Mouse (Mus musculus): ENCODE data around the gene Gm7102.
"Not testable (repeated sequence)": the region's sequence is repeated elsewhere in the genome, so short reads cannot be mapped to it uniquely, and the experiment has no call there.

Gene Gm7102

DNA sequence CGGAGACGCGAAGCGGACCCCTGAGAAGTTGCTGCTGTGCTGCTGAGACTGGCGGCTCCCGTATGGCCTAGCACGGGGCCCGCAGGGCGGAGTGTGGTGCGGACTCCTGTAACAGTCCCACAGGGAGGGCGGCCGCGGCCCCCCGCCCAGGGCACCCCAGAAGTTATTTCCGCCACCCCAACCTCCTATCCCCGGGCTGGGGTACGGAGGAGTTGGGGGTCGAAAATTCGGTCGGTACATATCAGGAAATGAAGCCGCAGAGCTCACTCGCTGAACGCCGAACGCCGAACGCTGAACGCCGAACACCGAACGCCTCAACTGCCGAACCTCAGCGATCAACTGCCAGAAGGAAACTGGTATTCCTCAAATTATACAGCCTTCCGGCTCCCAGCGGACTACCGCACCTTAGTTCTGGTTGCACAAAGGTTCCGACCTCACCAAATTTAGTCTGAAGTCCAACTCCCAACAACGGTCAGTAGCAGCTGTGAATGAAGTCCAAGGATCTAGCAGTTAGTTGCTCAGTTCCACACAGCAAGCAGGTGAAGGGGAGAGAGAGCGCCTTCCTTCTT lies at the start of gene Gm7102:
Gm7102 (minus strand) TSS at position 554 of the 569 bp plus-strand sequence.
- DNase-seq (ENCODE audit: low spot score in 2 of 2) = no peak

DNA sequence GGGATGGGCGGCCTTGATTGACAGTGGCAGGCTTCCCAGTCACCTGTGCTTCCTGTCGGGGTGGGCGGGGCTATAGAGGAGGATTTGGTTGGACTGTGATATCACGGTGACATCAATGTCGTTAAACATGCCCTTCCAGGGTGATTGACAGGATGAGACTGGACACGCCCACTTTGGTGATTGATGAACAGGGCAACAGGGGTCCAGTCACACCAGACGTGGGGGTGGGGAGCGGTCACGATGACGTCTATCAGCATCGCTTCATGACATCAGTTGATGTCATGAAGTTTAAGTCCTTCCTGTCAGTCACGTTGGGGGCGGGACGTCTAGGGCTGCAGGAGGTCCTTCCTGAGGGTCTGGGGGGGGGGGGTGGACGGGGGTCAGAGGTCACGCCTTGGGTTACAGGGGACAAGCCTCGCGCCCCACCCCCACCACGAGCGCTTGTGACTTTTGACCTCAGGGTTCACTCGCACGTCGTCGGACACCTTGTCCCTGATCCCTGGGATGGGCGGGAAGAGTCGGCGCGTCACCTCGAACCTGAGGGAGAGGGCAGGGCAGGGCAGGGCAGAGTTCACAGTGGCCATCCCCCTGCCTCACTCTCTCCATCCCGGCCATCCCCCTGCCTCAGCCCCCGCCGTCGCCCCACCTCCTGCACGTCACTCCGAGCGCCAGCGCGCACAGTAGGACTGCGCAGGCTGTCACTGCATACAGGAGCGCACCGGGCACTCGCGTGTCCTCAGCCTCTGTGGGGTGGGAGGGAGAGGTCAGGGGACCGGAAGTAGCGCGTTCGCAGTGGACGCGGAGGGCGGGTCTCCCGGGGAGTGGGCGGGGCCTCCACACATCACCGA lies 48.8 kb upstream of the Gm7102 start:
- no peak for DNase-seq (ENCODE audit: low spot score in 2 of 2)

DNA sequence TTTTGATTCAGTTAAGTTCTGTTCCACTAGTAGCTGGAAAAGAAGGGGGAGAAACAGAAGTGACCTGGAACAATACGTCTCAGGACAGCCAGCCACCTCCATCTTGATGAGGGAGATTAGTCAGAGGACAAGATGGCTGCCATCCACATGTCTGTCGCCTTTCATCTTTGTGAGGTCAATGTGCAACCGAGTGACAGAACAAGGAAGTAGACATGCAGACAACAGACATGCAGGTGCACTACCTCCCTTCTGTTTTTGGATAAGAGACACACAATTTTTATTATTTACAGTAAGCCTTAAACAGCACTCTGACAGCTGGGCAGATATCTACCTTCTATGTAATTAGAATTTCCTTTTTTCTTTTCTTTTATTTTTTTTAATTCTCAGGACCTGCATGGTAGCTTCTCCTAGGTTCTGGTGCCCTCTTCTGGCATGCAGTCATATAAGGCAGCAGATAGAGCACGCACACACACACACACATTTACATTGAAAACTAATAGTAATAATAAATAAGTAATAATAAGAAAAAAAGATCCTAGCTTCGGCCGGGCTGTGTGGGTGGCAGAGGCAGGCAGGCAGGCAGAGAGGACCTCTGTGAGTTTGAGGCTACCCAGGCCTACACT lies 47.7 kb upstream of the Gm7102 start:
- DNase-seq (ENCODE audit: low spot score in 2 of 2) = no peak

DNA sequence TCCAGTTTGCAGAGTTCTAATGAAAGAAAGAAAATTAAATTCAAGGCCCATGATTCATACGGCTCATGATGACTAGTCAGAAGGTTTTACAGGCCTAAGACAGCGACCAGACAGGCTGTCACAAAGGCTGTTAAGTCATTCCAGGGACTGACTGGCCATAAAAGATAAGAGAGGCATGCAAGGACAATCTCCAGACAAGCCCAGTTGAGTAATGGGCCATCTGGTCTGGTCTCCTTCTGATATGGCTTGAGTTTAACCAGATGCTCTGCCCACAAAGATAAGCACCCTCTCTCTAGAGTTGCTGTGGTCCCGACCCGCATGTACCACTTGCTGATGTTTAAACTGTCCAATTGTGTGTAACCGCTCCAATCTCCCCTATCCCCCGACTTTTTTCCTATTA lies 31.4 kb upstream of the Gm7102 start:
- not testable (repeated sequence) for DNase-seq (ENCODE audit: low spot score in 2 of 2)

DNA sequence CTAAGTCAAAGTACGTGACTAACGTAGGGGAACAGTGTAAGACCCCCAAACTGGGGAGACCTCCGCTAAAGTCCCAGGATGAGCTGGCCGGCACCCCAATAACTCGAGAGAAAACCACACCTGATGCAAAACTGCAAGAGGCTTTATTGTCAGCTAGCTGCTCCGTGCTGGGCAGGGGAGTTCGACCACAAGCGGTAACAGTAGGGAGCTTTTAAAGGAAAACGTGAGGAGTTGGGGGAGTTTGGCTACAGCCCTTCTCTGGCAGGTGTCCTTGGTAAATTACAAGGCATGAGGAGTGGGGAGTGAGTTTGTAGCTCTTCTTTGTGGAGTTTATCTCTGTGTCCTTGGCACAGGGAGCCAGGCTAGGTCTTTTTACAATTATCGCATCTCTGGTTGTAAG lies 23.7 kb upstream of the Gm7102 start:
- DNase-seq (ENCODE audit: low spot score in 2 of 2) = peak; percentile 6 to 47

DNA sequence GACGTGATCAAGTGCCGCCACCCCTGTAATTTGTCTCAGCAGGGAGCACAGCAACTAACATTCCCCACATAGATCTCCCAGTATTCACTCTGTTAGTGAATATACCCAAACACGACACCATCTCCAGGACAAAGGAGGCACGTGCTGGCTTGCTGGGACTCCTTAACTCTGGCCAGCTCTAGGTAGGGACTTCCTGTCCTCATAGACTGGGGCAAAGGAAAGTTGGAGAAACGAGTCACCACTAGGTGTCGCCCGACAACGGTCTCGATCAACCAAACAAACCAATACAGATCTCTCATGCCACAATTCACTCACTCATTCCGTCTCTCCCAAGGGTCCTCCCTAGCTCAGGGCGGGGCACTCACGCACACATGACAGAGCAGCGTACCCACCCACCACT lies 23.2 kb upstream of the Gm7102 start:
- peak; percentile 77 to 80 for DNase-seq (ENCODE audit: low spot score in 2 of 2)

DNA sequence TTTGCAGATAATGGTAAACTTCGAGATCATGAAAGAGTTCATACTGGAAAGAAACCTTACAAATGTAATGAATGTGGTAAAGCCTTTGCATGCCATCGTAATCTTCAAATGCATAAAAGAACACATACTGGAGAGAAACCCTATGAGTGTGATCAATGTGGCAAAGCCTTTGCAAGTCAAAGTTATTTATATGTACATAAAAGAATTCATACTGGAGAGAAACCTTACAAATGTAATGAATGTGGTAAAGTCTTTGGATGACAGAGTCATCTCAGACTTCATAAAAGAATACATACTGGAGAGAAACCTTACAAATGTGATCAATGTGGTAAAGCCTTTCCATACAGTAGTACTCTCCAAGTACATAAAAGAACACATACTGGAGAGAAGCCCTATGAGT lies 7.5 kb upstream of the Gm7102 start, which contains the start of gene Gm6020:
Gm6020 (plus strand) TSS at position 301 of the 400 bp plus-strand sequence.
- not testable (repeated sequence) for DNase-seq (ENCODE audit: low spot score in 2 of 2)

DNA sequence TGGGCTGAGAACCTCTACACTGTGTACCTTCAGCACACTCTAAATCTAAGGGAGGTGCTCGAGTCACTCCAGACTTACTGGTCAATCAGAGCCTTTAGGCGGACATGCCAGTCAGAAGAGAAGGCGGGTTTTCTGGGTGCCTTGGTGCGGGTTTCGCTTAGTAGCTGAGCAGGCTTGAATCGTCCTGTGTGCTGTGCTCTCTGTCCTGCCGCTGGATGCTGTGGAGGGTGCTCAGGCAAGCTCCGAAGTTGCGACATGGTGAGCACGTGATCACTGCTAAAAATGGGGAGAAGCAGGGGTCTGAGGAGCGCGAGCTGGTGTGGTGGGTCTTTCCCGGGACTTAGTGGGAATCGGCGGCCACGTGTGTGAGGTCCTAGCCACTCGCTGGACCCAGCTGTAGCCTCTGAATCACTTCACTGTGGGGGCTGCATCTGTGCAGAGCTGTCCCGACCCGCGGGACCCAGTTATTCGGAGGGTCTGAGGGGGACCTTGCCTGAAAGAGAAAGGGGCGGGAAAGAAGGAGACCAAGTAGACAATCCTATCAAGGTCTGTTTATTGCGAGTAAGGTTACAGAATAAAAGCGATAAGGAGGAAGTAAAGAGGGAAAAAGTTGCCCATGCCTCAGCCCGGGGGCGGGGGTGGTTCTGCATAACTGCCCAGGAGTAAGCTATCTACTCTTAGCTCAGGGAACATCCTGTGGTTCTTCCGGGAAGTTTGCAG lies 24.2 kb downstream of the Gm7102 start:
- DNase-seq (ENCODE audit: low spot score in 2 of 2) = peak in 1 of 2 experiments; percentile 14

DNA sequence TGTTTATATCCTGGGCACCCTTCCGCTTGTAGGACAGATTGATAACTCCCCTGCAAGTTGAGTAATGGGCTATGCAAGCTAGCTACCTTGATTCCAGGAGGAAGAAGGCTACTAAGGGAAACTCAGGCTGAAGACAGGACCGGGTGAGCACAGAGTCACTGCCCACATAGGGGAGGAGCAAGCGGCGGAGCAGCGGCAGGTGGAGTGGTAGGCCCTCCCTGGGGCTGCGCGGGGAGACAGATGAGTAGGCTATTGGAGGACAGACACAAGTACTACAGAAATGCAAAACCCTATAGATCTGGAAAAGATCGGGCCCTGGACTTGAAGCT lies 24.8 kb downstream of the Gm7102 start:
- peak; percentile 14 to 23 for DNase-seq (ENCODE audit: low spot score in 2 of 2)

DNA sequence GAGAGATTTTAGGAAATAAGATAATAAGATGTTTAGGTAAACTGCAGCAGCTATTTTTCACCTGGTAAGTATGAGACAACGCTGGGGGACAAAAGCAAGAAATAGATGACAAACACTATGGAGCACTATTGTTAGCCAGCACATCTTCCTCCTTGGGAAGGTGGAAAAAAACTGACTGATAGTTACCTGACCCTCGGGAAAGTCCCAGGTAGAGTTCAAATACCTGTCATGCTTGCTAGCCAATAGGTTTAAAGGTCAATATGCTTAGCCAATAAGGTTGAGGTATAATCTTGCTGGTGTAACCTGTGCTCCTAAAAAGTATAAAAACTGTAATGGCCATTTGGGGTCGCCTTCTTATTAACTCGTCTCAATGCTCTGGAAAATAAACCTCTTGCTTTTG lies 34.8 kb downstream of the Gm7102 start:
- no peak for DNase-seq (ENCODE audit: low spot score in 2 of 2)

DNA sequence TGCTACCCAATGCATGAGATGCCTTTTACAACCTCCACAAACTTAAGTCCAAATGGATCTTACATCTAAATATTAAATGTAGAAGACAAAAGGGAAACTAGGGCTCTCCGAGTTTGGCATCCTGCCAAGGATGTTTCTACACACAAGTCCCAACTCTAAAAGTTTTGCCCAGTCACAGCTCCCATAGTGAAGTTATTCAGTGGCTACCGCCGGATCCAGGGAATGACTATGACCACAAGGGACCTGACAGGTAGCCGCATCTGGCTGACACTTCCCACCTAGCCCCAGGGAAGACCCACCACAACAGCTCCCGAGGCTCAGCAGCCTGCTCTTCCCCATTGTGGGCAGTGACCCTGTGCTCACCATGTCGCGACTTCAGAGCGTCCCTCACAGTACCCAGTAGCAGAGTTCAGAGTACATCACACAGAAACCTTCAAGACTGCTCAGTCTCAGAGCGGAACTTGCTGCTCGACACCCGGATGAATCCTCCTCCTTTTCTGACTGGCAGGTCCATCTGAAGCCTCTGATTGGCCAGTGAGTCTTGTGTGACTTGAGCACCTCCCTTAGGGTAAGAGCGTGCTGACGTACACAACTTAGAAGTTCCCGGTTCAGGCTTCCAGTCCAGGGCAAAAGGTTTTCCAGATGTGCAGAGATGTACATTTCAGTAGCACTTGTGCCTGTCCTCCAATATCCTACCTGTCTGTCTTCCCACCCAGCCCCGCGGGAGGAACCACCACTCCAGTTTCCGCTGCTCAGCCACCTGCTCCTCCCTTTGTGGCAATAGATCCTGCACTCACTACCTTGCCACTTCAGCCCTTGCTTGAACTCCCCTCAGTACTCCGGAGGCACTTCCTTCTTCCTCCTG lies 35.5 kb downstream of the Gm7102 start, which contains the start of gene Zfp950:
Zfp950 (minus strand) TSS at position 499 of the 865 bp plus-strand sequence.
- peak; percentile 66 to 82 for DNase-seq (ENCODE audit: low spot score in 2 of 2)

DNA sequence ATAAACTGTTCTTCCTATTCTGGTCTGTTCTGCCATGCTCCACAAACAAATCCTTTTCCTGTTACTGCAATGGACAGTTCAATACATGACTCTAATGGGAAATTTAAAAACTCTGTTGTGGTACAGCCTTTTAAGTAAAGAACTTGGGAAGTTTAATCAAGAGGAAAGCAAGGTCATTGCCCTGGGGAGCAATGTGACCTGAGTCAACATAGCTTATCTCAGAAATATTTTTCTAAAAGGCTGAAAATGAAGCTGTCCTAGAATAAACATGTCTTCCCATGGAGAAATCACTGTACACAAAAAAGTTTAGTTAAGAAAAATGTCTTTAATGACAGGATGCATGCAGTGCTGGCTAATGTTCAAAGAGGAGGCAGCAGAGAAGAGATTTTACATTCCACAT lies 37.5 kb downstream of the Gm7102 start:
- no peak for DNase-seq (ENCODE audit: low spot score in 2 of 2)

DNA sequence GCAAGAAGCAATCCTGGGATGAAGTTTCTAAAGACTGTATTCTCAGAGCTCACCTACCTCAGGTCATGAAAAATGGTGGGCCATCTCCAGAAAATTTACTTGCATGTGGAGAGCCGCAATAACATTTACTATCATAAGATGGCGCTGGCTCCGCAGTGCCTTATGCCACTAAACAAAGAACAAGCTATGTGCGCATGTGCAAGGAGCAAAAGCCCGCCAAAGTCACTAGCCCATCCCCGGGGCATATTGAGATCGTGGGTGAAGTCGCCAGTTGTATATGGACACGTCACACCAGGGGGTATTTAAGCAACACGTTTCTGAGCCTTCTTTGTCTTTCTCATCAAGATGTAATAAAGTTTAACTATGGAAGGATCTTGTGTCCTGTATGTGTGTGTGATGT lies 45.0 kb downstream of the Gm7102 start:
- DNase-seq (ENCODE audit: low spot score in 2 of 2) = no peak

All from urinary bladder, adult 18-20 months (tissue).